Mouse (Mus musculus): ENCODE data around the gene Pcdh10.

DNA sequence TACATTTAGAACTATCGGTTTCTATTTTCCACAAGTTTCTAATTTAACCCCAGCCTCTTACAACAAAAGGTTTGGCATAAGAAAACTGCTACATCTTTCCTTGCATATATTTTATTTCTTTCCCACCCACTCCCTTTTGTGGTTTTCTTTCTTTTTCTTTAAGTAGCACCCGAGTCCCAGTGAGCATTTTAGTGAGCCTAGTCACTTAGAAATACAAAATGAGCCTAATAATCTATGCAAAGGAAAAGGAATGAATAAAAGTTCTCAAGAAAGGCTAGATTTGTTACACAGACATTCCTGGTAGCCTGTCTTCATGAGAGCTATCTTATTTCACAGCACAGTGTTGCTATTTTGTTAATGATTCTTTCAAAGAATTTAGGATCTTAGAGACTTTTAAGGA is 7.3 kb downstream of the Pcdh10 start:
- TF ChIP-seq CTCF (IDR thresholded peaks at IDR 0.05; ENCODE audit: low read depth, low read length) = no peak
- no peak for TF ChIP-seq GATA1 (IDR thresholded peaks at IDR 0.05; ENCODE audit: borderline replicate concordance, low read length)
- TF ChIP-seq POLR2AphosphoS5 (IDR thresholded peaks at IDR 0.05; ENCODE audit: insufficient replicate concordance, low read depth, low read length) = no peak
- no peak for TF ChIP-seq GATA2 (IDR thresholded peaks at IDR 0.05; ENCODE audit: borderline replicate concordance, low read depth, low read length)
- TF ChIP-seq TAL1 (conservative IDR thresholded peaks at IDR 0.05; ENCODE audit: low read depth, low read length) = no peak
